Mouse (Mus musculus): ENCODE measurements around the gene Prx. TPM values are rescaled to one million over a fixed set of nuclear protein-coding genes. Genes with fewer than 3 reads are reported as not detected.

Prx gene
- polyA plus RNA-seq (2012; ENCODE audit: insufficient read depth, insufficient read length, missing spikeins): 0.57 and 0.68 TPM in 2 replicates

- no peak within 1 kb of the TSS for H3K4me3 ChIP-seq (ENCODE audit: insufficient read depth, low read length)
- no peak within 1 kb of the TSS for H3K27ac ChIP-seq (ENCODE audit: insufficient read depth, low read depth, low read length)
- no peaks in the 10 kb centered on the region for H3K4me1 ChIP-seq (ENCODE audit: control insufficient read depth, insufficient read depth, low read length)
- no peak for TF ChIP-seq POLR2A (IDR thresholded peaks at IDR 0.05; ENCODE audit: borderline replicate concordance, low read depth, low read length)
- no peak for TF ChIP-seq CTCF (IDR thresholded peaks at IDR 0.05; ENCODE audit: low read depth, low read length)
Measured at GRCm38 (mm10) chr7:27499036-27499435, at the start of gene Prx. Gene Prx, plus strand, starts transcription at chr7:27499324.

- H3K4me3 ChIP-seq (ENCODE audit: insufficient read depth, low read length): no peak overlapping the region
- no peak for TF ChIP-seq POLR2A (IDR thresholded peaks at IDR 0.05; ENCODE audit: borderline replicate concordance, low read depth, low read length)
- no peak for TF ChIP-seq CTCF (IDR thresholded peaks at IDR 0.05; ENCODE audit: low read depth, low read length)
- peak overlapping the region; percentile 54 for H3K27ac ChIP-seq (ENCODE audit: insufficient read depth, low read depth, low read length)
- peaks cover 41% of the 10 kb centered on the region for H3K4me1 ChIP-seq (ENCODE audit: control insufficient read depth, insufficient read depth, low read length)
Measured at GRCm38 (mm10) chr7:27451359-27451758, 47.8 kb upstream of the Prx start.

GRCm38 (mm10) chr7:27452206-27452770 is 46.8 kb upstream of the Prx start:
- Histone ChIP-seq H3K27ac (ENCODE audit: insufficient read depth, low read depth, low read length) (no peak overlapping the region), H3K4me3 (ENCODE audit: insufficient read depth, low read length) (no peak overlapping the region), H3K4me1 (ENCODE audit: control insufficient read depth, insufficient read depth, low read length) (peaks cover 34% of the 10 kb centered on the region)
- TF ChIP-seq POLR2A (IDR thresholded peaks at IDR 0.05; ENCODE audit: borderline replicate concordance, low read depth, low read length) (no peak), CTCF (IDR thresholded peaks at IDR 0.05; ENCODE audit: low read depth, low read length) (no peak)

GRCm38 (mm10) chr7:27454461-27455121 is 44.5 kb upstream of the Prx start:
- Histone ChIP-seq H3K4me1 (ENCODE audit: control insufficient read depth, insufficient read depth, low read length) (peaks cover 28% of the 10 kb centered on the region), H3K27ac (ENCODE audit: insufficient read depth, low read depth, low read length) (0 out of 2 replicates have a peak overlapping the region, but pooled peaks have one; percentile 2), H3K4me3 (ENCODE audit: insufficient read depth, low read length) (no peak overlapping the region)
- no peak for TF ChIP-seq POLR2A (IDR thresholded peaks at IDR 0.05; ENCODE audit: borderline replicate concordance, low read depth, low read length)
- no peak for TF ChIP-seq CTCF (IDR thresholded peaks at IDR 0.05; ENCODE audit: low read depth, low read length)

GRCm38 (mm10) chr7:27455273-27455672 is 43.9 kb upstream of the Prx start:
- Histone ChIP-seq H3K27ac (ENCODE audit: insufficient read depth, low read depth, low read length) (no peak overlapping the region), H3K4me3 (ENCODE audit: insufficient read depth, low read length) (no peak overlapping the region)

GRCm38 (mm10) chr7:27458614-27459013 is 40.5 kb upstream of the Prx start:
- Histone ChIP-seq H3K27ac (ENCODE audit: insufficient read depth, low read depth, low read length) (no peak overlapping the region), H3K4me3 (ENCODE audit: insufficient read depth, low read length) (no peak overlapping the region), H3K4me1 (ENCODE audit: control insufficient read depth, insufficient read depth, low read length) (peaks cover 7% of the 10 kb centered on the region)
- TF ChIP-seq POLR2A (IDR thresholded peaks at IDR 0.05; ENCODE audit: borderline replicate concordance, low read depth, low read length): no peak
- no peak for TF ChIP-seq CTCF (IDR thresholded peaks at IDR 0.05; ENCODE audit: low read depth, low read length)

More at GRCm38 (mm10) chr7:27455273-27455672, 43.9 kb upstream of the Prx start:
- TF ChIP-seq POLR2A (IDR thresholded peaks at IDR 0.05; ENCODE audit: borderline replicate concordance, low read depth, low read length) (no peak), CTCF (IDR thresholded peaks at IDR 0.05; ENCODE audit: low read depth, low read length) (no peak)
- H3K4me1 ChIP-seq (ENCODE audit: control insufficient read depth, insufficient read depth, low read length): peaks cover 23% of the 10 kb centered on the region

GRCm38 (mm10) chr7:27459640-27460039 is 39.5 kb upstream of the Prx start:
- Histone ChIP-seq H3K4me3 (ENCODE audit: insufficient read depth, low read length) (no peak overlapping the region), H3K27ac (ENCODE audit: insufficient read depth, low read depth, low read length) (no peak overlapping the region), H3K4me1 (ENCODE audit: control insufficient read depth, insufficient read depth, low read length) (peaks cover 7% of the 10 kb centered on the region)
- TF ChIP-seq POLR2A (IDR thresholded peaks at IDR 0.05; ENCODE audit: borderline replicate concordance, low read depth, low read length) (no peak), CTCF (IDR thresholded peaks at IDR 0.05; ENCODE audit: low read depth, low read length) (no peak)

GRCm38 (mm10) chr7:27460477-27460876 is 38.6 kb upstream of the Prx start:
- TF ChIP-seq POLR2A (IDR thresholded peaks at IDR 0.05; ENCODE audit: borderline replicate concordance, low read depth, low read length) (no peak), CTCF (IDR thresholded peaks at IDR 0.05; ENCODE audit: low read depth, low read length) (no peak)
- Histone ChIP-seq H3K27ac (ENCODE audit: insufficient read depth, low read depth, low read length) (no peak overlapping the region), H3K4me1 (ENCODE audit: control insufficient read depth, insufficient read depth, low read length) (peaks cover 2% of the 10 kb centered on the region), H3K4me3 (ENCODE audit: insufficient read depth, low read length) (no peak overlapping the region)

GRCm38 (mm10) chr7:27467648-27468047 is 31.5 kb upstream of the Prx start:
- Histone ChIP-seq H3K4me1 (ENCODE audit: control insufficient read depth, insufficient read depth, low read length) (peaks cover 2% of the 10 kb centered on the region; the same call in 1 of the 2 replicates), H3K27ac (ENCODE audit: insufficient read depth, low read depth, low read length) (no peak overlapping the region), H3K4me3 (ENCODE audit: insufficient read depth, low read length) (no peak overlapping the region)
- TF ChIP-seq CTCF (IDR thresholded peaks at IDR 0.05; ENCODE audit: low read depth, low read length) (no peak), POLR2A (IDR thresholded peaks at IDR 0.05; ENCODE audit: borderline replicate concordance, low read depth, low read length) (no peak)

GRCm38 (mm10) chr7:27471390-27472120 is 27.6 kb upstream of the Prx start:
- Histone ChIP-seq H3K27ac (ENCODE audit: insufficient read depth, low read depth, low read length) (no peak overlapping the region), H3K4me3 (ENCODE audit: insufficient read depth, low read length) (no peak overlapping the region), H3K4me1 (ENCODE audit: control insufficient read depth, insufficient read depth, low read length) (peaks cover 10% of the 10 kb centered on the region)
- TF ChIP-seq POLR2A (IDR thresholded peaks at IDR 0.05; ENCODE audit: borderline replicate concordance, low read depth, low read length): no peak
- no peak for TF ChIP-seq CTCF (IDR thresholded peaks at IDR 0.05; ENCODE audit: low read depth, low read length)
